Mouse (Mus musculus): ENCODE measurements around the gene Aph1a.
"Not testable (repeated sequence)": the region's sequence is repeated elsewhere in the genome, so short reads cannot be mapped to it uniquely, and the experiment has no call there.

The Aph1a gene

DNA sequence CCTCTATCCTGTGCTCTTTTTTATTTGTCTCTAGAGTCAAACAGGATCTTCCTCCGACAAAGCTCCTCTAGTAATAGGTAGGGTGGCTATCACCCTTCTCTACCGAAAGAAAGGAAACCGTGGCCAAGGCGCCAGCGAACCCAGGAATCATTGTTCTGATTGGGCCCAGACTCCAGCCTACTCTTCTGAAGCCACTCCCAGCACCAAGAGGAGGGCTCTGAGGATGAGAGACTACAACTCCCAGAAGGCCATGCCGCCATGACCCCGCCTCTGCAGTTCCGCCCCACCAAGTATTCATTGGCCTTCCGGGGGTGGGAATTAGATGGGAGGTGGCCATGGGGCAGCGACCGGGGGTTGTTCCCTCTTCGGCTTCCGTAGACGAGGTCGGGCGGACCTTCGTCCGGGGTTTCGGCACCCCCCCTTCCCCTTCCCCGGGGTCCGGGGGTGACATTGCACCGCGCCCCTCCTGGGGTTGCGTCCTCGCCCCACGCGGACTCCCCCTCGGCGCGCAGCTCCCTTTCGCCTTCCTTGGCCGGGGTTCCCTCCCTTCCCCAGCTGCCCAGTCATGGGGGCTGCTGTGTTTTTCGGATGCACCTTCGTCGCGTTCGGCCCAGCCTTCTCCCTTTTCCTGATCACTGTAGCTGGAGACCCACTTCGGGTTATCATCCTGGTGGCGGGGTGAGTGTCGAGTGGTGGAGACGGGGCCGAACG is at the start of gene Aph1a:
TSS of gene Aph1a (plus strand) at position 364 of the 711 bp plus-strand sequence.
- DNase-seq (ENCODE audit: low read depth, low spot score): peak; percentile 97
- not testable (repeated sequence) for H3K36me3 ChIP-seq (ENCODE audit: control insufficient read depth, insufficient read depth, low read length, poor library complexity, severe bottlenecking); H3K27me3 ChIP-seq (ENCODE audit: control insufficient read depth, insufficient read depth, low read length, poor library complexity, severe bottlenecking)

DNA sequence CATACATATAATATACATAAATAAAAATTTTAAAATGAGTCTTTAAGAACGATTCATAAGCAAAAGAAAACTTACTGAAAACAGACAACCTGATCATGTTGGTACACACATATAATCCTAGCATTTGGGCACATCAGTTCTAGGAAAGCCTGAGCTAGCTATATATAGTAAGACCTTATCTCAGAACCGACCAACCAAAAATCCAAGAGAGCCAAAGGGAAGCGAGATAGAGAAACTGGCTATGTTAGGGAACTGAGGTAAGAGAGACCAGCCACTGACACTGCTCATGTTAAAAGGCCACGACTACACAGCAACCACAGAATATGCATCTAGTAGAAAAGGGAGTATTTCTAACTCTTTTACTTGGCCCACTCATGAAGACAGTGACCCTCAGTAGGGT is 43.2 kb upstream of the Aph1a start:
- peaks cover 20% of the 10 kb centered on the region for H3K36me3 ChIP-seq (ENCODE audit: control insufficient read depth, insufficient read depth, low read length, poor library complexity, severe bottlenecking)
- H3K27me3 ChIP-seq (ENCODE audit: control insufficient read depth, insufficient read depth, low read length, poor library complexity, severe bottlenecking): no peaks in the 10 kb centered on the region
- DNase-seq (ENCODE audit: low read depth, low spot score): no peak

DNA sequence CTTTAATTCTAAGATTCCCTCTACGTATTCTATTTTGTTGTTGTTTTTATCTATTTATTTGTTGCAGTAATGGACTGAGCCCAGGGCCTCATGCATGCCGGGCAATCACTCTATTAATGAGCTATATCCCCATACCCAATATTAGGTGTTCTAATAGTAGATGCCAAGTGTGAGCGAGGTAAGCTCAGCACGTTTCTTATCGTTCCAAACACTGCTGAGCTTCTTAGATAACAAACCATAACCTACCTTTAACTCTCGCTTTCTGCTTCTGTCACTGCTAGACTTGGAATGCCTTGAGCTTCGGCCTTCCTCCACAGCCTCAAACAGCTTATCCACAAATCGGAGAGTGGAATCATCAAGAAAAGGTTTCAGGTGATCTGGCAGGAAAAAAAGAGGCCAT is 42.5 kb upstream of the Aph1a start:
- peaks cover 16% of the 10 kb centered on the region; the same call in 1 of the 2 replicates for H3K36me3 ChIP-seq (ENCODE audit: control insufficient read depth, insufficient read depth, low read length, poor library complexity, severe bottlenecking)
- DNase-seq (ENCODE audit: low read depth, low spot score): no peak
- H3K27me3 ChIP-seq (ENCODE audit: control insufficient read depth, insufficient read depth, low read length, poor library complexity, severe bottlenecking): no peaks in the 10 kb centered on the region

DNA sequence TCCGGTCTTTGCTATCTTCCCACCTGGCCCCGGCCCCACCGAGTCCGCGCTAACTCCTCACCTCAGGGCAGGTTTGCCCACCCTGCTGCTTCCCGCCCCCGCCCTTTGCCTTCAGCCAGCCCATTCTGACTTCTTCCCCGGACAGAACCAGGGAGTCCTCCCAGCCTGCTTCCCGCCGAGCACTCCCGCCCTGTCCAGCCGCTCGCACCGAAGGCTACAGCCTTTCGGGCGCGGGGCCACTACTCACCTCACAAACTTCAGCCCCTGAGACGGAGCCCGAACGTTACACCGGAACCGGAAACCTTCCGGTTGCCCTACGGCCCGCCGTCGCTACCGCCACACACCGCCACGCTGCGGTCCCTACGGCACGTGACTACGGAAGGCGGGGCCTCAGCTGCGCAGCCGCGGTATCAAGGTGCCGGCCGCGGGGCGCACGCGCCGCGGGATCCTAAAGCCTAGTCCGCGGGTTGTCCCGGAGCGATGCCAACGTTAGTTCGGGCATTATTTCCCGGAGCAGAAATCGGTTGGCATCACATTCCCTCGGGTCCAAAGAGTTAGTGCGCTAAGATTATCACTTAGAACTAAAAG is 38.2 kb upstream of the Aph1a start, which contains the start of gene Prpf3:
TSS of gene Prpf3 (minus strand) at position 384 of the 588 bp plus-strand sequence.
- no peaks in the 10 kb centered on the region for H3K27me3 ChIP-seq (ENCODE audit: control insufficient read depth, insufficient read depth, low read length, poor library complexity, severe bottlenecking)
- H3K36me3 ChIP-seq (ENCODE audit: control insufficient read depth, insufficient read depth, low read length, poor library complexity, severe bottlenecking): peaks cover 4% of the 10 kb centered on the region; the same call in 1 of the 2 replicates
- DNase-seq (ENCODE audit: low read depth, low spot score): peak; percentile 95

DNA sequence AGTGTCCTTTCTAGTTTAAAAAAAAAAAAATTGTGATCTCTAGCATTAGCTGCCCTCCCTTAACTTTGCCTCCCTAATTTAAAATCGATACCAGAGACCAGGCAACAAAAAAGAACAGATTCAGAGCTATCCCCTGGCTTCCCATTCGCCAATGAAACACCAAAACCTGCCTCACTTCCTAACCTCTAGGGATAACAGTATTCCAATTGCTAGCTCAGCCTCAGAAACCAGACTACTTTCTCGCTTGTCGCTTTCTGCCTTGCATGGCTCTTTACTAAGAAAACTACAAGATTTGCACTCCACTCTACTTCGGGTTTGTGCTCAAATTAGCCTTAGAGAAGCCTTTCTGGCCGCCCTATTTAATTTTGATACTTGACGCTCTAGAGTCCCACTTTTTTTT is 37.7 kb upstream of the Aph1a start:
- Histone ChIP-seq H3K36me3 (ENCODE audit: control insufficient read depth, insufficient read depth, low read length, poor library complexity, severe bottlenecking) (peaks cover 4% of the 10 kb centered on the region; the same call in 1 of the 2 replicates), H3K27me3 (ENCODE audit: control insufficient read depth, insufficient read depth, low read length, poor library complexity, severe bottlenecking) (no peaks in the 10 kb centered on the region)
- DNase-seq (ENCODE audit: low read depth, low spot score): no peak

DNA sequence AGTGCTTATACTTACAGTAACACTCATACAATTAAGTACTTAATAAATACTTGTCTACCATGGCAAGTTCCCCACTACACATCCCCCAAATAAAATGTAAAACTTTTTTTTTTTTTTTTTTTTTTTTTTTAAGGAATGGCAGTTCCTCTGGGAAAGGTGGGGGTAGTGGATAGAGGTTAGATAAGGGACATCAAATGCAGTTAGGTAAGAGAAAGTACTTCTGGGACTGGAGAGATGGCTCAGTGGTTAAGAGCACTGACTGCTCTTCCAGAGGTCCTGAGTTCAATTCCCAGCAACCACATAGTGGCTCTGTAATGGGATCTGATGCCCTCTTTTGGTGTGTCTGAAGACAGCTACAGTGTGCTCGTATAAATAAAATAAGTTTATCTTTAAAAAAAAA is 36.7 kb upstream of the Aph1a start:
- DNase-seq (ENCODE audit: low read depth, low spot score); H3K36me3 ChIP-seq (ENCODE audit: control insufficient read depth, insufficient read depth, low read length, poor library complexity, severe bottlenecking); H3K27me3 ChIP-seq (ENCODE audit: control insufficient read depth, insufficient read depth, low read length, poor library complexity, severe bottlenecking): not testable (repeated sequence)

DNA sequence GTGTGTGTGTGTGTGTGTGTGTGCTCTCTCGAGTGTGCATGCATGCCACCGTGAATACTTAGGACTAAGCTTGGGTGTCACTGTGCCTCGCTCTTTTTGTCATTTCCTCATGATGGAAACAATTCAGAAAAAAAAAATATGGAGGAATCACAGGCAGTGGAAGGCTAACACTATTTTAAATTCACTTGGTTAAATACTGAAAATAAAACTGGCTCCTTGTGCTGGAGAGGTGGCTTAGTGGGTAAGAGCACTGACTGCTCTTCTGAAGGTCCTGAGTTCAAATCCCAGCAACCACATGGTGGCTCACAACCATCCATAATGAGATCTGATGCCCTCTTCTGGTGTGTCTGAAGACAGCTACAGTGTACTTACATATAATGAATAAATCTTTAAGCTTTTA is 35.5 kb upstream of the Aph1a start:
- not testable (repeated sequence) for DNase-seq (ENCODE audit: low read depth, low spot score); H3K27me3 ChIP-seq (ENCODE audit: control insufficient read depth, insufficient read depth, low read length, poor library complexity, severe bottlenecking); H3K36me3 ChIP-seq (ENCODE audit: control insufficient read depth, insufficient read depth, low read length, poor library complexity, severe bottlenecking)

DNA sequence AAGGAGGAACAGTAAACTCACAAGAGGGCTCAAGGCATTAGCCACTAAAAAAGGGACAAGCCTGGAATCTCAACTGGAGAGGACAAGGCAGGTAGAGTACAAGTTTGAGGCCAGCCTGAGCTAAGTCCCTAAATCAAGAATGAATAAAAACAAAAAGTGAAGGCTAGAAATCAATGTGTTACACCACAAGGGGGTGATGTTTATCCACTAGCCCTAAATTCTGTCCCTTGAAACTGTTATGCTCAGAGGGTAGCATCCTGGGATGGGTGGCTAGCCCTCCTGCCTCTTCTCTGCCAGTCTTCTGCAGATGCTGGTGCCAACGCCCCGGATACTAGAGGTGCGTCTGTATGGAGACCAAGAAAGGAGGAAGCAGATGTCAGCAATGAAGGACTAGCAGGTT is 33.4 kb upstream of the Aph1a start:
- peak; percentile 51 for DNase-seq (ENCODE audit: low read depth, low spot score)
- Histone ChIP-seq H3K27me3 (ENCODE audit: control insufficient read depth, insufficient read depth, low read length, poor library complexity, severe bottlenecking) (no peaks in the 10 kb centered on the region), H3K36me3 (ENCODE audit: control insufficient read depth, insufficient read depth, low read length, poor library complexity, severe bottlenecking) (0 out of 2 replicates have a peak, but pooled peaks cover 9% of the 10 kb centered on the region)

DNA sequence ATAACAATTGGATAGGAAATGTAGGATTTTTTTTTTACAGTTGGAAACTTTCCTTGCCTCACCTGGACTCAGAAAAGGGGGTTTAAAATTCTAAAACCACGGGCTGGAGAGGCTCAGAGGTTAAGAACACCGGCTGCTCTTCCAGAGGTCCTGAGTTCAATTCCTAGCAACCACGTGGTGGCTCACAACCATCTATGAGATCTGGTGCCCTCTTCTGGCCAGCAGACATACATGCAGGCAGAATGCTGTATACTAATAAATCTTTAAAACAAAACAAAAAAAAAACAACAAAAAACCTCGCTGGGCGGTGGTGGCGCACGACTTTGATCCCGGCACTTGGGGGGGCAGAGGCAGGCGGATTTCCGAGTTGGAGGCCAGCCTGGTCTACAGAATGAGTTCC is 32.6 kb upstream of the Aph1a start:
- DNase-seq (ENCODE audit: low read depth, low spot score): peak; percentile 68
- H3K36me3 ChIP-seq (ENCODE audit: control insufficient read depth, insufficient read depth, low read length, poor library complexity, severe bottlenecking): 0 out of 2 replicates have a peak, but pooled peaks cover 9% of the 10 kb centered on the region
- H3K27me3 ChIP-seq (ENCODE audit: control insufficient read depth, insufficient read depth, low read length, poor library complexity, severe bottlenecking): no peaks in the 10 kb centered on the region

DNA sequence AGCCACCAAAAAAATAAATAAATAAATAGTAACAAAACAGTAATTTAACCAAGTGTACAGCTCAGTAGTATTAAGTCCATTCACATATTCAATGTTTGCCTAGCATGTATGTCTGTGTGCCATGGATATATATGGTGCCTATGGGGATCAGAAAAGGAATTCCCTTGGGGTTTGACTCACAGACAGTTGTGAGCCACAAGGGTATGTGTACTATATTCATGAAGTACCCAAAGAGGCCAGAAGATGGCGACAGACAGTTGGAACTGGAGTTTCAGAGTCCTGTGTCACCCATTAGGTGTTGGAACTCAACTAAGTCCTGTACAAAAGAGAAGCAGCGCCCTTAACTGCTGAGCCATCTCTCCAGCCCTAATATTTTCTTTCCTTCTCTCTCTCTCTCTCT is 32.0 kb upstream of the Aph1a start:
- peak; percentile 93 for DNase-seq (ENCODE audit: low read depth, low spot score)
- H3K36me3 ChIP-seq (ENCODE audit: control insufficient read depth, insufficient read depth, low read length, poor library complexity, severe bottlenecking): 0 out of 2 replicates have a peak, but pooled peaks cover 9% of the 10 kb centered on the region

DNA sequence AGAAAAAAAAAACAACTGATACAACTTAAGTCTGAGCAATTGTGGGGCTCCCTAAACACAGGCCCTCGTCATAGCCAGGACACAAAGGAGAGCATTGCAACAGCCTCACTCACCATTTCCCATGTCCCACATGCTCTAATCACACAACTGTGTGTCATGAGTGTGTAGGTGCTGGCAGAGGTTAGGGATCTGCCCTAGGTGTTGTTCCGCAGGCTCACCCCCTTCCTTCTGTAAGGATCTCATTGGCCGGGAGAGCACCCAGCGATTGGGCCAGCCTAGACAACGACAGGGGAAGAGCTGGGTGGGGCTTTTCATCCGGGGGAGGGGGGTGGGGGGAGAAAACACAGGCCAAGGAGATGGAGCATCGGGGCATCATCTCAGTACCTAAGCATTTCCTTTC is 30.2 kb upstream of the Aph1a start:
- no peaks in the 10 kb centered on the region for H3K27me3 ChIP-seq (ENCODE audit: control insufficient read depth, insufficient read depth, low read length, poor library complexity, severe bottlenecking)

More for the DNA sequence above, 32.0 kb upstream of the Aph1a start:
- H3K27me3 ChIP-seq (ENCODE audit: control insufficient read depth, insufficient read depth, low read length, poor library complexity, severe bottlenecking): no peaks in the 10 kb centered on the region

DNA sequence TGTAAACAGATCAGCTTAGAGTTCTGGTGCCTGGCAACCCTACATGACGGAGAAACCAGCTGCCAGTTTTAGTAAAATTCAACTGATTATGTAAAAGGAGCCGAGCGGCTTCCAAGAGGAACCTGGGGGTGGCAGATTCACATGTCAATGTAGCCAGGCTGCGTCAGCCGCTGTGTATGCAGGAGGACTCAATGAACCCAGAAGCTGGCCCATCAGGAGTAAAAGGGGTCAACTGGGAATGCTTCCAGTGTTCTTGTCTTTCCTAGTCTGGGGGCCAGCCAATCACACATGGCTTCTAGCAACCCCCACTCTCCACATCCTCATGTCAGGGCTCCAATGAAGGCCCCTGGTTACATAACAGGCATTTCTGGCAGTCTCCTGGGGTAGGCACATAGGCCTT is 28.7 kb upstream of the Aph1a start:
- no peaks in the 10 kb centered on the region for H3K27me3 ChIP-seq (ENCODE audit: control insufficient read depth, insufficient read depth, low read length, poor library complexity, severe bottlenecking)
- peaks cover 18% of the 10 kb centered on the region for H3K36me3 ChIP-seq (ENCODE audit: control insufficient read depth, insufficient read depth, low read length, poor library complexity, severe bottlenecking)
- no peak for DNase-seq (ENCODE audit: low read depth, low spot score)

More for the DNA sequence above, 30.2 kb upstream of the Aph1a start:
- peaks cover 16% of the 10 kb centered on the region for H3K36me3 ChIP-seq (ENCODE audit: control insufficient read depth, insufficient read depth, low read length, poor library complexity, severe bottlenecking)
- DNase-seq (ENCODE audit: low read depth, low spot score): no peak

DNA sequence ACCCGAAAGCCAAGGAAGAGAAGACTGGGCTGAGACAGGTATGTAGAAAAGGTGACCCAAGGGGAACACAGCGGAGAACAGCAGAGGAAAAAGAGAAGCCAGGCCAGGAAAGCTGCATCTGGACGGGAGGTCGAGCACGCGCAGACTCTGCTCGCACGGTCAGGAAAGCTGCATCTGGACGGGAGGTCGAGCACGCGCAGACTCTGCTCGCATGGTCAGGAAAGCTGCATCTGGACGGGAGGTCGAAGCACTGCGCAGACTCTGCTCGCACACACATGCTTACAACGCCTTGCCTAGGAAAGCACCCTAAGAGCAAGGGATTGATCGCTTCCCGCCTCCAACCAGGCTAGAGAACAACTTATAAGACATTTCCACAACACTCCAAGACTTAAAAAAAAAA is 28.2 kb upstream of the Aph1a start:
- H3K36me3 ChIP-seq (ENCODE audit: control insufficient read depth, insufficient read depth, low read length, poor library complexity, severe bottlenecking): peaks cover 18% of the 10 kb centered on the region
- DNase-seq (ENCODE audit: low read depth, low spot score): no peak
- no peaks in the 10 kb centered on the region for H3K27me3 ChIP-seq (ENCODE audit: control insufficient read depth, insufficient read depth, low read length, poor library complexity, severe bottlenecking)

DNA sequence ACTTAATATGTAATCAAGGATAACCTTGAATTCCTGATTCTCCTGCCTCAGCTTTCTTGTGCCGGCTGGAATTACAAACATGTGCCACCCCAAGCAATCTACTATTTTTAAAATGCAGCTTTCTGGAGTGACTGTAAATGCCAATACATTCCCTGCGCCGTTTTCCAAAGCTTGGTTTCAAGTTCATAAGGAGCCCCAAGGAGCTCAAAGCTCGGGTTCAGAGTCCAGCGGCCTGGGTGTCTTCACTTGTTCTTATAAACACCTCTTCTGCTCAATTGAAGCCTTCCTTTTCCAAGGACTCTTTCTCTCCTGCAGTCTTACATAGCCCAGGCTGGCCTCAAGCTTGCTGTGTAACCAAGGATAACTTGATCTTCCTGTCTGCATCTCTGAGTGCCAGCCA is 27.7 kb upstream of the Aph1a start:
- no peaks in the 10 kb centered on the region for H3K27me3 ChIP-seq (ENCODE audit: control insufficient read depth, insufficient read depth, low read length, poor library complexity, severe bottlenecking)
- peaks cover 18% of the 10 kb centered on the region for H3K36me3 ChIP-seq (ENCODE audit: control insufficient read depth, insufficient read depth, low read length, poor library complexity, severe bottlenecking)
- no peak for DNase-seq (ENCODE audit: low read depth, low spot score)

DNA sequence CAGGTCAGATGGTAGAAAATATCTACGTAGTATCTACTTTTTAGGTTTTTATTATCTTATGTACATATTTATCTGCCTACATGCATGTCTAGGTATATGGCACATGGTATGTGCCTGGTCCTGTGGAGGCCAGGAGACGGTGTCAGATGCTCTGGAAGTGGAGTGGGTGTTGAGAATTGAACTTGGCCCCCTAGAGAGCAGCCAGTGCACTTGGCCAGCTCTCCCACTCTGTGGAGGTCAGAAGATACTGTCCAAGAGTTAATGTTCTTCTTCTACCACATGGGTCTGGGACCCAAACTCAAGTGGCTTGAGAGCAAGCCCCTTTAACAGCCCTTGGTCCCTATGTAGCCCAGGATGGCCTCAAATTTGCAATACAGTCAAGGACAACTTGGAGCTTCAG is 26.4 kb upstream of the Aph1a start:
- H3K27me3 ChIP-seq (ENCODE audit: control insufficient read depth, insufficient read depth, low read length, poor library complexity, severe bottlenecking): no peaks in the 10 kb centered on the region
- DNase-seq (ENCODE audit: low read depth, low spot score): no peak
- peaks cover 18% of the 10 kb centered on the region for H3K36me3 ChIP-seq (ENCODE audit: control insufficient read depth, insufficient read depth, low read length, poor library complexity, severe bottlenecking)
